Mouse (Mus musculus) brain, adult 2 months (tissue): ENCODE measurements at regions not wholly inside any gene's neighbourhood (a gene's known extent, or its start where the extent isn't known, plus 50 kb on each side); places are given as distances from the start of the nearest gene placed in this dataset.
A peak's percentile ranks its signal among the peaks of the same experiment; 100 is the strongest.

ENCODE experiments used
- DNase-seq: peaks from one replicate; pipeline ENCODE4 v3.0.0; 2011; ENCODE audit warnings: low read depth, low spot score

- no peak for DNase-seq
Measured at GRCm38 (mm10) chr16:9253054-9253453, 423.2 kb downstream of the 1810013L24Rik start.

- peak; percentile 54 for DNase-seq
Measured at GRCm38 (mm10) chr16:9255351-9255750, 425.5 kb downstream of the 1810013L24Rik start.

GRCm38 (mm10) chr16:9260966-9261365 is 431.1 kb downstream of the 1810013L24Rik start:
- DNase-seq: no peak

- no peak for DNase-seq
Measured at GRCm38 (mm10) chr16:9264554-9265145, 434.8 kb downstream of the 1810013L24Rik start.

GRCm38 (mm10) chr16:9267204-9267603 is 437.3 kb downstream of the 1810013L24Rik start:
- DNase-seq: no peak

- no peak for DNase-seq
Measured at GRCm38 (mm10) chr16:9270099-9270498, 440.2 kb downstream of the 1810013L24Rik start.

GRCm38 (mm10) chr16:9270671-9271070 is 440.8 kb downstream of the 1810013L24Rik start:
- DNase-seq: no peak

GRCm38 (mm10) chr16:9273751-9274300 is 443.9 kb downstream of the 1810013L24Rik start:
- no peak for DNase-seq

- DNase-seq: peak; percentile 59
Measured at GRCm38 (mm10) chr16:9274583-9275100, 444.7 kb downstream of the 1810013L24Rik start.

- DNase-seq: no peak
Measured at GRCm38 (mm10) chr16:9275426-9275825, 445.5 kb downstream of the 1810013L24Rik start.

GRCm38 (mm10) chr16:9277064-9277463 is 447.2 kb downstream of the 1810013L24Rik start:
- DNase-seq: peak; percentile 71

GRCm38 (mm10) chr16:9279726-9280125 is 449.8 kb downstream of the 1810013L24Rik start:
- no peak for DNase-seq

GRCm38 (mm10) chr16:9280431-9280830 is 450.5 kb downstream of the 1810013L24Rik start:
- DNase-seq: no peak

GRCm38 (mm10) chr16:9280931-9281330 is 451.0 kb downstream of the 1810013L24Rik start:
- peak; percentile 90 for DNase-seq

- no peak for DNase-seq
Measured at GRCm38 (mm10) chr16:9284423-9284822, 454.5 kb downstream of the 1810013L24Rik start.

- DNase-seq: no peak
Measured at GRCm38 (mm10) chr16:9285921-9286320, 456.0 kb downstream of the 1810013L24Rik start.

- no peak for DNase-seq
Measured at GRCm38 (mm10) chr16:9287557-9287956, 457.7 kb downstream of the 1810013L24Rik start.

GRCm38 (mm10) chr16:9291356-9292020 is 461.6 kb downstream of the 1810013L24Rik start:
- DNase-seq: peak; percentile 29

GRCm38 (mm10) chr16:9303134-9303533 is 473.2 kb downstream of the 1810013L24Rik start:
- DNase-seq: no peak

- peak; percentile 35 for DNase-seq
Measured at GRCm38 (mm10) chr16:9304079-9304478, 474.2 kb downstream of the 1810013L24Rik start.

- peak; percentile 54 for DNase-seq
Measured at GRCm38 (mm10) chr16:9310744-9311143, 480.8 kb downstream of the 1810013L24Rik start.

GRCm38 (mm10) chr16:9335626-9336025 is 505.7 kb downstream of the 1810013L24Rik start:
- no peak for DNase-seq

GRCm38 (mm10) chr16:9336063-9336462 is 506.2 kb downstream of the 1810013L24Rik start:
- DNase-seq: peak; percentile 33
